Mouse (Mus musculus) brain, embryonic 18.5 days (tissue): ENCODE measurements around the gene Dync1li1.
"Not testable (repeated sequence)": the region's sequence is repeated elsewhere in the genome, so short reads cannot be mapped to it uniquely, and the experiment has no call there.

Source experiments
- DNase-seq: peaks from one replicate; pipeline ENCODE4 v3.0.0-alpha.2; 2012; ENCODE audit warnings: low read depth, low spot score

Gene Dync1li1

GRCm38 (mm10) chr9:114688252-114688952 lies at the start of gene Dync1li1:
Gene Dync1li1, plus strand, starts transcription at chr9:114688790.
- DNase-seq: peak; percentile 87

GRCm38 (mm10) chr9:114639186-114639748 lies 49.3 kb upstream of the Dync1li1 start:
- no peak for DNase-seq

GRCm38 (mm10) chr9:114639839-114640646 lies 48.5 kb upstream of the Dync1li1 start, which contains the start of gene Cnot10:
Gene Cnot10, minus strand, starts transcription at chr9:114640184.
- peak; percentile 95 for DNase-seq

GRCm38 (mm10) chr9:114646556-114647505 lies 41.8 kb upstream of the Dync1li1 start:
- no peak for DNase-seq

- DNase-seq: no peak
Observed at GRCm38 (mm10) chr9:114647506-114648432, 40.8 kb upstream of the Dync1li1 start.

- not testable (repeated sequence) for DNase-seq
Observed at GRCm38 (mm10) chr9:114648472-114648871, 40.1 kb upstream of the Dync1li1 start.

GRCm38 (mm10) chr9:114649371-114649770 lies 39.2 kb upstream of the Dync1li1 start:
- no peak for DNase-seq

GRCm38 (mm10) chr9:114650938-114651634 lies 37.5 kb upstream of the Dync1li1 start:
- no peak for DNase-seq

- no peak for DNase-seq
Observed at GRCm38 (mm10) chr9:114655356-114655755, 33.2 kb upstream of the Dync1li1 start.

- no peak for DNase-seq
Observed at GRCm38 (mm10) chr9:114656701-114657100, 31.9 kb upstream of the Dync1li1 start.

GRCm38 (mm10) chr9:114660506-114660905 lies 28.1 kb upstream of the Dync1li1 start:
- no peak for DNase-seq

- no peak for DNase-seq
Observed at GRCm38 (mm10) chr9:114660983-114661382, 27.6 kb upstream of the Dync1li1 start.

GRCm38 (mm10) chr9:114661991-114662390 lies 26.6 kb upstream of the Dync1li1 start:
- DNase-seq: no peak

GRCm38 (mm10) chr9:114663782-114664181 lies 24.8 kb upstream of the Dync1li1 start:
- DNase-seq: no peak

- no peak for DNase-seq
Observed at GRCm38 (mm10) chr9:114666858-114667257, 21.7 kb upstream of the Dync1li1 start.

- no peak for DNase-seq
Observed at GRCm38 (mm10) chr9:114668047-114668446, 20.5 kb upstream of the Dync1li1 start.

GRCm38 (mm10) chr9:114669011-114669410 lies 19.6 kb upstream of the Dync1li1 start:
- no peak for DNase-seq

GRCm38 (mm10) chr9:114671946-114672345 lies 16.6 kb upstream of the Dync1li1 start:
- DNase-seq: no peak

GRCm38 (mm10) chr9:114672703-114673561 lies 15.7 kb upstream of the Dync1li1 start:
- DNase-seq: no peak
